Mouse (Mus musculus): ENCODE measurements around the gene Smad5. TPM values are rescaled to one million over a fixed set of nuclear protein-coding genes. Genes with fewer than 3 reads are reported as not detected.

Smad5 gene
- polyA plus RNA-seq, 1 experiment from 2014 or later = 31.7 TPM

GRCm38 (mm10) chr13:56757201-56757600 is 54.4 kb downstream of the Smad5 start:
- WGBS = 50% methylated on average over 12 of the region's 12 CpGs
- H3K9ac ChIP-seq = no peak overlapping the region
- peaks cover 35% of the 10 kb centered on the region for H3K27me3 ChIP-seq
- no peak for ATAC-seq (ENCODE audit: insufficient number of reproducible peaks, low FRiP score, low TSS enrichment, low read depth)
- peaks cover 18% of the 10 kb centered on the region for H3K4me1 ChIP-seq
- no peaks in the 10 kb centered on the region for H3K9me3 ChIP-seq (replicated peaks)
- H3K4me3 ChIP-seq (replicated peaks) = no peak overlapping the region
- H3K27ac ChIP-seq (replicated peaks) = no peak overlapping the region
- H3K4me2 ChIP-seq (replicated peaks) = no peak overlapping the region
- no peaks in the 10 kb centered on the region for H3K36me3 ChIP-seq

- 30% methylated on average over 6 of the region's 6 CpGs for WGBS
- no peak overlapping the region for H3K4me2 ChIP-seq (replicated peaks)
- H3K36me3 ChIP-seq = no peaks in the 10 kb centered on the region
- H3K9me3 ChIP-seq (replicated peaks) = no peaks in the 10 kb centered on the region
- no peak overlapping the region for H3K27ac ChIP-seq (replicated peaks)
- peaks cover 18% of the 10 kb centered on the region for H3K4me1 ChIP-seq
- H3K9ac ChIP-seq = no peak overlapping the region
- no peak for ATAC-seq (ENCODE audit: insufficient number of reproducible peaks, low FRiP score, low TSS enrichment, low read depth)
- peaks cover 22% of the 10 kb centered on the region for H3K27me3 ChIP-seq
- H3K4me3 ChIP-seq (replicated peaks) = no peak overlapping the region
Observed at GRCm38 (mm10) chr13:56758492-56758891, 55.7 kb downstream of the Smad5 start.

DNA sequence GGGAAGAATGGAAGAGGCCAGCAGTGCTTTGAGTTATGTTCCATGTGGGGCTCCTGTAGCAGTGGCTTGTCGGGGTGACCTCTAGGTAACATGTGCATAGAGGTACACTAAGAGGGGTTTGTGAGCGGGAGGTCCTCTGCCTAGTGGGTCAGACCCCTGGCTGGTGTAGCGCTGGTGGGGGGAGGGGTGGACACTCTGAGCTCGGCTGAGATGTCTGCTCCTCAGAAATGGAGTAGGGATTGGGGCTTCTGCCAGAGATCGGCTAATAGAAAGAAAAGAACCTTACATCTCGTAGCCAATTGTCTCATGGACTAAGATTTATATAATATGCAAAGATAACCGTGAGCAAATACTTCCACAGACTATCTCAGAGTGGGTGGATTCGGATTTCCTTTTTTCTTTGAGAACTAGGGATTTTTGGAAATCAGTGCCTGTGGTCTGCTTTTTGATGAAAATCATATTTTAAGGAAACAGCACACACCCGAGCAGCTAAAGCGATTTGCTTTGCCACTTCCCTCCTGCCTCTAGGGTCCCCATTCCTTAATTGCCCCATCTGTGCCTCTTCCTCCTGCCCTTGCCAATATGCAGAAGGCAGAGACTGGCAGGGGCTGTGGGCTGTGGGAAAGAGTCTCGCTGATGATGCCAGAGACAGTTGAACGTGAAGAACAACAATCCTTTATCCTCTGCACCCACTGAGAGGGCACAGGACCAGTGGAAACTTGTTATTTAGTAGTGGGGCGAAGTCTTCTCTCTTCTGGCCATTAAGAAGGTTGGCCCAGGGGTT is 59.8 kb downstream of the Smad5 start:
- Histone ChIP-seq H3K4me3 (replicated peaks) (no peak overlapping the region), H3K4me2 (replicated peaks) (no peak overlapping the region)
- WGBS = 26% methylated on average over 13 of the region's 13 CpGs

GRCm38 (mm10) chr13:56765284-56766032 is 62.6 kb downstream of the Smad5 start:
- H3K4me2 ChIP-seq (replicated peaks) = peak overlapping the region; percentile 39

More for the DNA sequence above, 59.8 kb downstream of the Smad5 start:
- H3K27ac ChIP-seq (replicated peaks) = no peak overlapping the region
- H3K9me3 ChIP-seq (replicated peaks) = no peaks in the 10 kb centered on the region
- ATAC-seq (ENCODE audit: insufficient number of reproducible peaks, low FRiP score, low TSS enrichment, low read depth) = no peak
- peaks cover 24% of the 10 kb centered on the region for H3K4me1 ChIP-seq
- no peaks in the 10 kb centered on the region for H3K36me3 ChIP-seq
- H3K27me3 ChIP-seq = no peaks in the 10 kb centered on the region; the same call in 1 of the 2 replicates
- H3K9ac ChIP-seq = no peak overlapping the region

DNA sequence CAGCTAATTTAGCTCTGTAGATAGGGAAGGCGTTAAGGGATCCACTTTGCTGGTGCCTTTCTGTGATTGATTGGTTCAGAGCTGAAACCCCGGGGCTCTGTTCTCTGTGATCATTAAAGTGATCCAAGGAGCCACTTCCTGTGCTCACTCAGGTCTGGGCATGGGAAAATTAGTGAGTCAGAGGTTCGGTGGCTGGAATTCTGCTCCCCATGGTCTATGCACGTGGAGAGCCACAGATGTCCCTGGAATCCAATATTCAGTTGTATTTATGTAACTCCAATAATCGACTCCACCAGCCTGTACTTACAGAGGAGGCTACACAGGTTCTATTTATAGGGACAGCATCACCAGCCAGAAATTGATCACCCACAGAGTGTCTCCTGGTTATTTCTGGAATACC is 63.4 kb downstream of the Smad5 start:
- no peaks in the 10 kb centered on the region for H3K36me3 ChIP-seq
- no peak overlapping the region for H3K4me3 ChIP-seq (replicated peaks)
- no peaks in the 10 kb centered on the region for H3K9me3 ChIP-seq (replicated peaks)
- H3K4me1 ChIP-seq = peaks cover 24% of the 10 kb centered on the region
- H3K4me2 ChIP-seq (replicated peaks) = no peak overlapping the region
- no peak overlapping the region for H3K9ac ChIP-seq
- H3K27ac ChIP-seq (replicated peaks) = no peak overlapping the region
- H3K27me3 ChIP-seq = no peaks in the 10 kb centered on the region
- no peak for ATAC-seq (ENCODE audit: insufficient number of reproducible peaks, low FRiP score, low TSS enrichment, low read depth)
- WGBS = 30% methylated on average over 5 of the region's 5 CpGs

More at GRCm38 (mm10) chr13:56765284-56766032, 62.6 kb downstream of the Smad5 start:
- 33% methylated on average over 25 of the region's 25 CpGs for WGBS
- peaks cover 24% of the 10 kb centered on the region for H3K4me1 ChIP-seq
- H3K9me3 ChIP-seq (replicated peaks) = no peaks in the 10 kb centered on the region
- H3K27me3 ChIP-seq = no peaks in the 10 kb centered on the region; the same call in 1 of the 2 replicates
- H3K9ac ChIP-seq = no peak overlapping the region
- ATAC-seq (ENCODE audit: insufficient number of reproducible peaks, low FRiP score, low TSS enrichment, low read depth) = no peak
- 0 out of 2 replicates have a peak overlapping the region, but pooled peaks have one; percentile 1 for H3K27ac ChIP-seq (replicated peaks)
- H3K4me3 ChIP-seq (replicated peaks) = 0 out of 2 replicates have a peak overlapping the region, but pooled peaks have one; percentile 10
- no peaks in the 10 kb centered on the region for H3K36me3 ChIP-seq

GRCm38 (mm10) chr13:56769431-56769830 is 66.6 kb downstream of the Smad5 start:
- Histone ChIP-seq H3K27ac (replicated peaks) (no peak overlapping the region), H3K9ac (no peak overlapping the region), H3K36me3 (no peaks in the 10 kb centered on the region), H3K4me1 (peaks cover 10% of the 10 kb centered on the region), H3K27me3 (no peaks in the 10 kb centered on the region), H3K4me3 (replicated peaks) (no peak overlapping the region), H3K4me2 (replicated peaks) (no peak overlapping the region), H3K9me3 (replicated peaks) (no peaks in the 10 kb centered on the region)
- 32% methylated on average over 4 of the region's 4 CpGs for WGBS
- ATAC-seq (ENCODE audit: insufficient number of reproducible peaks, low FRiP score, low TSS enrichment, low read depth) = no peak

DNA sequence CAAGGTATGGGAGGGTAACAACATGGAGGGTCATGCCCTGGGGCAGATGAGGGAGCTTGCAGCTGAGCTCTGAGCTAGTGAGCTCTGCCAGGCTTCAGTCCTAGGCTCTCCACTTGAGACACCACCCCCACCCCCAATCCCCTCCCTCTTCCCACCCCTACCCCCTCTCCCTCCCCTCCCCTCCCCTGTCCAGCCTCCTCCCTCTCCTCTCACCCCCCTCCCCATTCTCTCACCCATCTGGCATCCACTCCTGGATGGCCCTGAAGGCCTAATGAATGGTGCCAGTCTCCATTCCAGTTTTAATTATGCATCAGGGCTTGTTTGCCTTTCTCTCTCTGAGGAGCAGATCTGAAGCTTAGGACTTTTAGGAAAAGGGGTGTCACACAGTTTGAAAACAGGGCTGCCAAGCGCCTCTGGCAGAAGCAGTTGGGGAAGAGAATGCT is 67.3 kb downstream of the Smad5 start:
- Histone ChIP-seq H3K36me3 (no peaks in the 10 kb centered on the region), H3K4me1 (peaks cover 9% of the 10 kb centered on the region), H3K4me2 (replicated peaks) (no peak overlapping the region), H3K9ac (no peak overlapping the region), H3K9me3 (replicated peaks) (no peaks in the 10 kb centered on the region), H3K27me3 (no peaks in the 10 kb centered on the region), H3K27ac (replicated peaks) (no peak overlapping the region), H3K4me3 (replicated peaks) (no peak overlapping the region)
- no peak for ATAC-seq (ENCODE audit: insufficient number of reproducible peaks, low FRiP score, low TSS enrichment, low read depth)
- WGBS = 68% methylated on average over 1 of the region's 1 CpGs

GRCm38 (mm10) chr13:56770786-56771185 is 68.0 kb downstream of the Smad5 start:
- WGBS = 73% methylated on average over 5 of the region's 5 CpGs
- no peaks in the 10 kb centered on the region for H3K27me3 ChIP-seq

DNA sequence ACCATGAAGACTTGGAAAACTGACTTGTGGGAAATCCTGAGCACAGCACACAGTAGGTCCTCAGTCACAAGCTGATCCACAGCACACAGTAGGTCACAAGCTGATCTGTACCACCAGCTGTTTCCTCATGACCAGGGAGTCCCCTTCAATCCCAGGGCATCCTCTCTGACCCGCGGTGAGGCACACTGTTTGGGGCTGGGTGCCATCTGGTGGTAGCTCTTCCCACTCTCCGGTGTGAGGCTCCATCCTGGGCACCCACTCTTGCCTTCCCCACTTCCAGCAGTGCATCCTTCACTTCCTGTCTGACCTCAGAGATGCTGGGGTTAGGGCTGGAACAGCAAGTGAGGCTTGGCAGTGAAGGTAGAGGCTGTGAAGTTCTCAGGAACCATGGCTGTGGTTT is 69.8 kb downstream of the Smad5 start:
- ATAC-seq (ENCODE audit: insufficient number of reproducible peaks, low FRiP score, low TSS enrichment, low read depth) = no peak
- WGBS = 52% methylated on average over 3 of the region's 3 CpGs
- Histone ChIP-seq H3K27me3 (no peaks in the 10 kb centered on the region), H3K4me3 (replicated peaks) (no peak overlapping the region), H3K4me2 (replicated peaks) (no peak overlapping the region), H3K9me3 (replicated peaks) (no peaks in the 10 kb centered on the region), H3K9ac (no peak overlapping the region), H3K27ac (replicated peaks) (no peak overlapping the region), H3K4me1 (no peaks in the 10 kb centered on the region; the same call in 1 of the 2 replicates), H3K36me3 (no peaks in the 10 kb centered on the region)

More at GRCm38 (mm10) chr13:56770786-56771185, 68.0 kb downstream of the Smad5 start:
- H3K4me2 ChIP-seq (replicated peaks) = no peak overlapping the region
- H3K4me3 ChIP-seq (replicated peaks) = no peak overlapping the region
- H3K27ac ChIP-seq (replicated peaks) = no peak overlapping the region
- H3K36me3 ChIP-seq = no peaks in the 10 kb centered on the region
- no peak for ATAC-seq (ENCODE audit: insufficient number of reproducible peaks, low FRiP score, low TSS enrichment, low read depth)
- H3K9ac ChIP-seq = no peak overlapping the region
- H3K9me3 ChIP-seq (replicated peaks) = no peaks in the 10 kb centered on the region
- H3K4me1 ChIP-seq = peaks cover 3% of the 10 kb centered on the region; the same call in 1 of the 2 replicates

- Histone ChIP-seq H3K4me1 (no peaks in the 10 kb centered on the region; the same call in 1 of the 2 replicates), H3K9me3 (replicated peaks) (no peaks in the 10 kb centered on the region), H3K9ac (no peak overlapping the region), H3K27me3 (no peaks in the 10 kb centered on the region), H3K27ac (replicated peaks) (no peak overlapping the region), H3K4me2 (replicated peaks) (no peak overlapping the region), H3K36me3 (no peaks in the 10 kb centered on the region), H3K4me3 (replicated peaks) (no peak overlapping the region)
- ATAC-seq (ENCODE audit: insufficient number of reproducible peaks, low FRiP score, low TSS enrichment, low read depth) = no peak
- 46% methylated on average over 14 of the region's 14 CpGs for WGBS
Observed at GRCm38 (mm10) chr13:56773262-56773870, 70.6 kb downstream of the Smad5 start.

DNA sequence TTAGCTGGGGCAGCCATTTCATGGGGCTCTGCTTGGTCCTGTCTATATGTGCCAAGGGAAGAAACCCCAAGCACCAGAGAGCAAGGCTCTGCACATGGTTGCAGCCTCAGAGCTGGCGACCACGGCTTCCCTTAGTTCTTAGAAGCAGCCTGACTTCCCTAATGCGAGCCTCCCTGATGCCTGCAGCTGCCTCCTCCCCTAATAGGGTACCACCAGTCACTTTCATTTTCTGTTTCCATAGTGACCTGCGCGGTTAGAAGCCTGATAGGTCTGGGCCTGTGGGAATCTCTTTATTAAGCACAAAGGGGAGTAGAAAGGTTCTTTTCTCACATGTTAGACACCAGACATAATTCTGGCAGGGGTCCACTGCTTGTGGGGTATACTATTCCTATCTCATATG is 71.5 kb downstream of the Smad5 start:
- no peak; the same call in 1 of the 2 replicates for ATAC-seq (ENCODE audit: insufficient number of reproducible peaks, low FRiP score, low TSS enrichment, low read depth)
- Histone ChIP-seq H3K27me3 (no peaks in the 10 kb centered on the region), H3K4me2 (replicated peaks) (no peak overlapping the region), H3K36me3 (no peaks in the 10 kb centered on the region), H3K4me1 (no peaks in the 10 kb centered on the region; the same call in 1 of the 2 replicates), H3K4me3 (replicated peaks) (no peak overlapping the region), H3K9ac (no peak overlapping the region), H3K9me3 (replicated peaks) (no peaks in the 10 kb centered on the region), H3K27ac (replicated peaks) (no peak overlapping the region)
- WGBS = 33% methylated on average over 5 of the region's 5 CpGs
